Mouse (Mus musculus) limb, embryonic 12.5 days (tissue): Measurements from ENCODE around the gene Cast. TPM values are rescaled to one million over a fixed set of nuclear protein-coding genes. Genes with fewer than 3 reads are reported as not detected.

Experiments used
- ATAC-seq: fragments of 200-750 bp; cut with Nextera tagmentation; 2 replicates; pipeline ENCODE4 v1.8.0; 2017; ENCODE audit warnings: low read depth, moderate TSS enrichment; ENCODE audit not compliant: insufficient number of reproducible peaks, insufficient read depth, low FRiP score, low TSS enrichment
- H3K27ac ChIP-seq: fragments of 300-500 bp; sonication (generic); 2 replicates; pipeline ENCODE4 v1.5.1; 2016; ENCODE audit warnings: mild to moderate bottlenecking, moderate library complexity
- H3K27me3 ChIP-seq: fragments of 300-500 bp; sonication (generic); 2 replicates; pipeline ENCODE4 v1.6.1; 2016; ENCODE audit warnings: mild to moderate bottlenecking, moderate library complexity
- H3K36me3 ChIP-seq: fragments of 300-500 bp; sonication (generic); 2 replicates; pipeline ENCODE4 v1.6.1; 2016; ENCODE audit warnings: mild to moderate bottlenecking, moderate library complexity
- H3K4me1 ChIP-seq: fragments of 300-500 bp; sonication (generic); replicated peaks from 2 replicates; pipeline ENCODE4 v1.6.1; 2016
- H3K4me2 ChIP-seq: fragments of 300-500 bp; sonication (generic); 2 replicates; pipeline ENCODE4 v1.6.1; 2016; ENCODE audit warnings: mild to moderate bottlenecking, moderate library complexity
- H3K4me3 ChIP-seq: fragments of 300-500 bp; sonication (generic); replicated peaks from 2 replicates; pipeline ENCODE4 v1.5.1; 2016; ENCODE audit warnings: mild to moderate bottlenecking
- H3K9ac ChIP-seq: fragments of 300-500 bp; sonication (generic); replicated peaks from 2 replicates; pipeline ENCODE4 v1.6.1; 2016; ENCODE audit warnings: mild to moderate bottlenecking, moderate library complexity
- H3K9me3 ChIP-seq: fragments of 300-500 bp; sonication (generic); 2 replicates; pipeline ENCODE4 v1.6.1; 2016; ENCODE audit warnings: mild to moderate bottlenecking, moderate library complexity
- WGBS: fragments of 180-500 bp; shearing (Covaris S2); methylation state at CpG from one replicate; pipeline ENCODE4 v1.1.7; 2016; 5-methylcytosine and 5-hydroxymethylcytosine counted together
- polyA plus RNA-seq: library from polyadenylated mRNA; unstranded; fragments of >200 nt; fragmentation: Nextera tagmentation; extraction: Ambion mirVana; gene quantifications from 2 replicates; pipeline ENCODE4 v1.2.1, GENCODE M21; 2016

Cast gene
- polyA plus RNA-seq, 1 experiment from 2014 or later, result 24.7 TPM

GRCm38 (mm10) chr13:74695497-74696193, 113.0 kb downstream of the Cast start:
- no peak overlapping the region for H3K4me2 ChIP-seq
- 68% methylated on average over 5 of the region's 5 CpGs for WGBS
- H3K36me3 ChIP-seq, result peaks cover 6% of the 10 kb centered on the region; the same call in 1 of the 2 replicates
- no peak overlapping the region for H3K4me3 ChIP-seq
- H3K9me3 ChIP-seq, result no peaks in the 10 kb centered on the region
- no peak overlapping the region for H3K27ac ChIP-seq
- no peak for ATAC-seq
- H3K27me3 ChIP-seq, result no peaks in the 10 kb centered on the region
- no peak overlapping the region for H3K9ac ChIP-seq
- H3K4me1 ChIP-seq, result 0 out of 2 replicates have a peak, but pooled peaks cover 3% of the 10 kb centered on the region

Other genes with a start within 250 kb of the Cast start
- 4.3 TPM in 2 replicates for gene Erap1, start 169.2 kb downstream of the Cast start, polyA plus RNA-seq